Comparison of ENCODE assay signal across 10 mouse cellular contexts in genomic region chr11:72723871-72724270, GRCm38 (mm10). TPM values are rescaled to one million over a fixed set of nuclear protein-coding genes. Genes with fewer than 3 reads are reported as not detected.
DNase-seq lines count a peak whose midpoint lies in the region; ATAC-seq lines count a peak whose summit lies in the region.
"Had no signal": no experiment of that assay in that cellular context is flagged by ENCODE, and none has a peak within 500 bp of the region (broad histone marks: within the 10 kb centered on the region; RNA-seq: fewer than 3 reads in every experiment).

No protein-coding gene starts in this region.

- no peak overlapping the region for H3K4me3 ChIP-seq in kidney, embryonic 14.5 days (ENCODE audit: low read length)
- H3K4me3 ChIP-seq: embryonic facial prominence, embryonic 15.5 days; midbrain, embryonic 13.5 days had no signal

- H3K9me3 ChIP-seq in kidney, embryonic 14.5 days (ENCODE audit: control insufficient read depth, low read length): no peaks in the 10 kb centered on the region
- H3K9me3 ChIP-seq: embryonic facial prominence, embryonic 15.5 days; midbrain, embryonic 13.5 days had no signal

- peaks cover 23% of the 10 kb centered on the region for H3K36me3 ChIP-seq in kidney, embryonic 14.5 days (ENCODE audit: control insufficient read depth, insufficient read depth, low read length)

- no peaks in the 10 kb centered on the region for H3K27me3 ChIP-seq in kidney, embryonic 14.5 days (ENCODE audit: control insufficient read depth, insufficient read depth, low read length)
- H3K27me3 ChIP-seq: embryonic facial prominence, embryonic 15.5 days; midbrain, embryonic 13.5 days had no signal

- ATAC-seq in megakaryocyte-erythroid progenitor cell, adult 5-6 weeks (replicated peaks; ENCODE audit: low FRiP score, low TSS enrichment, poor library complexity, severe bottlenecking): peak; percentile 73; the same call in 1 of the 2 replicates
- no peak for ATAC-seq in kidney, embryonic 14.5 days (ENCODE audit: low FRiP score, low TSS enrichment)
- ATAC-seq: midbrain, embryonic 13.5 days had no signal

- H3K4me1 ChIP-seq in kidney, embryonic 14.5 days (ENCODE audit: control insufficient read depth, insufficient read depth, low read length): no peaks in the 10 kb centered on the region
- H3K4me1 ChIP-seq: embryonic facial prominence, embryonic 15.5 days; midbrain, embryonic 13.5 days had no signal

- H3K4me2 ChIP-seq in kidney, embryonic 14.5 days (replicated peaks; ENCODE audit: low read depth, low read length): no peak overlapping the region
- H3K4me2 ChIP-seq: embryonic facial prominence, embryonic 15.5 days; midbrain, embryonic 13.5 days had no signal

- no peak overlapping the region for H3K9ac ChIP-seq in kidney, embryonic 14.5 days (ENCODE audit: low read depth, low read length)
- H3K9ac ChIP-seq: embryonic facial prominence, embryonic 15.5 days; midbrain, embryonic 13.5 days had no signal

- H3K27ac ChIP-seq in kidney, embryonic 14.5 days (ENCODE audit: low read depth, low read length): no peak overlapping the region
- H3K27ac ChIP-seq: embryonic facial prominence, embryonic 15.5 days; midbrain, embryonic 13.5 days had no signal

- peak; percentile 13 for DNase-seq in adrenal gland, postnatal 14 days
- DNase-seq in adrenal gland, adult 2 months: no peak
- peak; percentile 18 for DNase-seq in kidney, postnatal 14 days
- DNase-seq in kidney, adult 18-20 months: no peak
- peak; percentile 21 for DNase-seq in c-Kit-positive CD71-positive TER-119-positive erythroid progenitor cells, embryonic 14.5 days (ENCODE audit: low spot score)
- DNase-seq in urinary bladder, adult 2 months (ENCODE audit: low spot score): no peak

RNA-seq across cellular contexts. Expression of gene Ankfy1, which starts 34.1 kb away (rescaled TPM):
- total RNA-seq in adrenal gland, postnatal 14 days (2021): 35.6 and 38.9 TPM in 2 replicates
- total RNA-seq in adrenal gland, adult 2 months (2021): 10 to 100 TPM; 39.9 to 40.1 TPM
- 14.1 and 19.1 TPM in 2 replicates for polyA plus RNA-seq in adrenal gland, adult 2 months (2012; rRNA removed)
- 27.7 and 30.3 TPM in 2 replicates for total RNA-seq in megakaryocyte-erythroid progenitor cell, adult 5-6 weeks (2014; fragmentation: Nextera tagmentation)
- 24.0 and 28.9 TPM in 2 replicates for total RNA-seq in megakaryocyte-erythroid progenitor cell, adult 5-6 weeks (2017)
- 33.8 and 35.2 TPM in 2 replicates for polyA plus RNA-seq in urinary bladder, adult 2 months (2012; rRNA removed)
- 13.4 and 35.3 TPM in 2 replicates for polyA plus RNA-seq in kidney, embryonic 14.5 days (2014; fragmentation: Nextera tagmentation; extraction: Ambion mirVana)

Comparison
In these comparisons a context has a peak if more than half of its experiments do, and no peak if none do; other contexts are left out.
1. DNase-seq: peak in adrenal gland, postnatal 14 days (single experiment), kidney, postnatal 14 days (single experiment) and c-Kit-positive CD71-positive TER-119-positive erythroid progenitor cells, embryonic 14.5 days (single experiment); none in adrenal gland, adult 2 months (single experiment), kidney, adult 18-20 months (single experiment) and urinary bladder, adult 2 months (single experiment).